ENCODE assay signal across 21 mouse cellular contexts in genomic region chr7:114847179-114847578, GRCm38 (mm10).
A peak's percentile ranks its signal among the peaks of the same experiment; 100 is the strongest.
DNase-seq lines count a peak whose midpoint lies in the region; ATAC-seq and TF ChIP-seq lines count a peak whose summit lies in the region.
"Had no signal": no experiment of that assay in that cellular context is flagged by ENCODE, and none has a peak within 500 bp of the region (broad histone marks: within the 10 kb centered on the region; RNA-seq: fewer than 3 reads in every experiment).

No protein-coding gene starts in this region.

- no peak overlapping the region for H3K9ac ChIP-seq in lung, embryonic 16.5 days (ENCODE audit: low read length)
- H3K9ac ChIP-seq in lung, postnatal 0 days (replicated peaks; ENCODE audit: low read depth): no peak overlapping the region
- H3K9ac ChIP-seq in intestine, postnatal 0 days (ENCODE audit: low read depth, low read length): no peak overlapping the region
- no peak overlapping the region for H3K9ac ChIP-seq in stomach, embryonic 15.5 days
- no peak overlapping the region for H3K9ac ChIP-seq in hindbrain, embryonic 11.5 days (ENCODE audit: low read depth, low read length)
- H3K9ac ChIP-seq: embryonic facial prominence, embryonic 15.5 days; heart, embryonic 13.5 days; hindbrain, embryonic 13.5 days had no signal

- no peak for DNase-seq in lung, postnatal 0 days (ENCODE audit: low spot score)
- no peak for DNase-seq in heart, adult 8-10 months (ENCODE audit: low spot score)
- no peak for DNase-seq in hindbrain, embryonic 11.5 days (ENCODE audit: low spot score)
- no peak for DNase-seq in lung, postnatal 36 days
- DNase-seq: adrenal gland, postnatal 14 days; cerebellum, adult 11-12 months; cerebellum, adult 9-10 months; cerebellum, postnatal 36 days; gastrocnemius, adult 2 months; gastrocnemius, postnatal 25 days; heart, postnatal 36 days had no signal

- no peaks in the 10 kb centered on the region for H3K9me3 ChIP-seq in lung, embryonic 16.5 days (ENCODE audit: control insufficient read depth, low read length)
- H3K9me3 ChIP-seq in lung, postnatal 0 days (ENCODE audit: low read length): no peaks in the 10 kb centered on the region
- no peaks in the 10 kb centered on the region for H3K9me3 ChIP-seq in intestine, postnatal 0 days (ENCODE audit: control insufficient read depth)
- H3K9me3 ChIP-seq in stomach, embryonic 15.5 days: no peaks in the 10 kb centered on the region
- no peaks in the 10 kb centered on the region for H3K9me3 ChIP-seq in hindbrain, embryonic 11.5 days (ENCODE audit: control insufficient read depth, low read length)
- H3K9me3 ChIP-seq: embryonic facial prominence, embryonic 15.5 days; forebrain, embryonic 10.5 days; heart, embryonic 13.5 days; hindbrain, embryonic 13.5 days had no signal

- H3K4me1 ChIP-seq in lung, embryonic 16.5 days (replicated peaks; ENCODE audit: control insufficient read depth, insufficient read depth, low read length): 0 out of 2 replicates have a peak, but pooled peaks cover under 1% of the 10 kb centered on the region
- H3K4me1 ChIP-seq in lung, postnatal 0 days (ENCODE audit: insufficient read depth, low read depth, low read length): no peaks in the 10 kb centered on the region
- H3K4me1 ChIP-seq in intestine, postnatal 0 days (replicated peaks; ENCODE audit: control insufficient read depth, insufficient read depth, low read length): peaks cover 13% of the 10 kb centered on the region
- no peaks in the 10 kb centered on the region for H3K4me1 ChIP-seq in stomach, embryonic 15.5 days
- no peaks in the 10 kb centered on the region for H3K4me1 ChIP-seq in hindbrain, embryonic 11.5 days (replicated peaks; ENCODE audit: control insufficient read depth, insufficient read depth, low read length)
- H3K4me1 ChIP-seq: embryonic facial prominence, embryonic 15.5 days had no signal

- peak; percentile 38; the same call in 1 of the 2 replicates for ATAC-seq in lung, embryonic 16.5 days (ENCODE audit: low read depth)
- no peak for ATAC-seq in lung, postnatal 0 days
- ATAC-seq in intestine, postnatal 0 days: peak; percentile 94
- peak; percentile 77 for ATAC-seq in stomach, embryonic 15.5 days (ENCODE audit: insufficient read depth, low FRiP score, low read depth)
- no peak for ATAC-seq in hindbrain, embryonic 11.5 days (ENCODE audit: low FRiP score)
- ATAC-seq: forebrain, embryonic 14.5 days; hindbrain, postnatal 0 days had no signal

- H3K27me3 ChIP-seq in lung, embryonic 16.5 days (ENCODE audit: control insufficient read depth, insufficient read depth, low read depth, low read length): no peaks in the 10 kb centered on the region
- no peaks in the 10 kb centered on the region for H3K27me3 ChIP-seq in lung, postnatal 0 days (replicated peaks; ENCODE audit: insufficient read depth, low read length)
- H3K27me3 ChIP-seq in intestine, postnatal 0 days (replicated peaks; ENCODE audit: control insufficient read depth, insufficient read depth, low read length): no peaks in the 10 kb centered on the region
- H3K27me3 ChIP-seq in stomach, embryonic 15.5 days (replicated peaks): no peaks in the 10 kb centered on the region
- H3K27me3 ChIP-seq in hindbrain, embryonic 11.5 days (ENCODE audit: control insufficient read depth, insufficient read depth, low read length): no peaks in the 10 kb centered on the region
- H3K27me3 ChIP-seq: embryonic facial prominence, embryonic 15.5 days; heart, embryonic 13.5 days; hindbrain, embryonic 13.5 days had no signal

- H3K4me2 ChIP-seq in lung, embryonic 16.5 days (ENCODE audit: low read depth, low read length): no peak overlapping the region
- no peak overlapping the region for H3K4me2 ChIP-seq in lung, postnatal 0 days (replicated peaks; ENCODE audit: low read depth, low read length)
- no peak overlapping the region for H3K4me2 ChIP-seq in intestine, postnatal 0 days (replicated peaks; ENCODE audit: low read depth)
- no peak overlapping the region for H3K4me2 ChIP-seq in stomach, embryonic 15.5 days
- no peak overlapping the region for H3K4me2 ChIP-seq in hindbrain, embryonic 11.5 days (replicated peaks; ENCODE audit: low read depth, low read length)
- H3K4me2 ChIP-seq: embryonic facial prominence, embryonic 15.5 days; heart, embryonic 13.5 days; hindbrain, embryonic 13.5 days had no signal

- WGBS in lung, embryonic 16.5 days: 36% methylated on average over 2 of the region's 2 CpGs
- 28% methylated on average over 2 of the region's 2 CpGs for WGBS in lung, postnatal 0 days
- 36% methylated on average over 2 of the region's 2 CpGs for WGBS in intestine, postnatal 0 days
- 45% methylated on average over 2 of the region's 2 CpGs for WGBS in stomach, embryonic 15.5 days
- 93% methylated on average over 2 of the region's 2 CpGs for WGBS in hindbrain, embryonic 11.5 days

- TF ChIP-seq CTCF in lung, postnatal 0 days (IDR thresholded peaks at IDR 0.05): no peak
- no peak for TF ChIP-seq CTCF in intestine, postnatal 0 days (IDR thresholded peaks at IDR 0.05; ENCODE audit: low read depth)

- H3K27ac ChIP-seq in lung, embryonic 16.5 days (ENCODE audit: low read length): no peak overlapping the region
- H3K27ac ChIP-seq in lung, postnatal 0 days (ENCODE audit: low read length): no peak overlapping the region
- 0 out of 2 replicates have a peak overlapping the region, but pooled peaks have one; percentile 36 for H3K27ac ChIP-seq in intestine, postnatal 0 days (ENCODE audit: low read depth, low read length)
- H3K27ac ChIP-seq in stomach, embryonic 15.5 days: no peak overlapping the region
- H3K27ac ChIP-seq in hindbrain, embryonic 11.5 days (ENCODE audit: low read depth, low read length): no peak overlapping the region
- H3K27ac ChIP-seq: embryonic facial prominence, embryonic 15.5 days; forebrain, embryonic 10.5 days; gastrocnemius, adult 2 months; heart, embryonic 13.5 days; hindbrain, embryonic 13.5 days; hindbrain, postnatal 0 days had no signal

- H3K4me3 ChIP-seq in lung, embryonic 16.5 days (ENCODE audit: low read length): no peak overlapping the region
- H3K4me3 ChIP-seq in lung, postnatal 0 days (ENCODE audit: low read depth, low read length): no peak overlapping the region
- no peak overlapping the region for H3K4me3 ChIP-seq in intestine, postnatal 0 days (ENCODE audit: low read depth, low read length)
- no peak overlapping the region for H3K4me3 ChIP-seq in stomach, embryonic 15.5 days (replicated peaks)
- H3K4me3 ChIP-seq in hindbrain, embryonic 11.5 days (ENCODE audit: low read depth, low read length): no peak overlapping the region
- H3K4me3 ChIP-seq: embryonic facial prominence, embryonic 15.5 days; erythroblast, embryonic 14.5 days; forebrain, embryonic 10.5 days; gastrocnemius, adult 2 months; heart, embryonic 13.5 days; hindbrain, embryonic 13.5 days had no signal

- TF ChIP-seq EP300 in lung, postnatal 0 days (IDR thresholded peaks at IDR 0.05): no peak

- no peaks in the 10 kb centered on the region for H3K36me3 ChIP-seq in lung, embryonic 16.5 days (ENCODE audit: control insufficient read depth, insufficient read depth, low read length)
- no peaks in the 10 kb centered on the region for H3K36me3 ChIP-seq in lung, postnatal 0 days (ENCODE audit: insufficient read depth, low read length)
- H3K36me3 ChIP-seq in intestine, postnatal 0 days (ENCODE audit: control insufficient read depth, insufficient read depth): no peaks in the 10 kb centered on the region
- no peaks in the 10 kb centered on the region for H3K36me3 ChIP-seq in stomach, embryonic 15.5 days
- no peaks in the 10 kb centered on the region for H3K36me3 ChIP-seq in hindbrain, embryonic 11.5 days (ENCODE audit: control insufficient read depth, insufficient read depth, low read length)
- H3K36me3 ChIP-seq: embryonic facial prominence, embryonic 15.5 days; forebrain, embryonic 10.5 days; heart, embryonic 13.5 days; hindbrain, embryonic 13.5 days had no signal

Comparison
In these comparisons a context has a peak if more than half of its experiments do, and no peak if none do; other contexts are left out.
1. ATAC-seq: peak in lung, embryonic 16.5 days (single experiment), intestine, postnatal 0 days (single experiment) and stomach, embryonic 15.5 days (single experiment); none in lung, postnatal 0 days (single experiment) and hindbrain, embryonic 11.5 days (single experiment).